21 mouse cellular contexts compared by ENCODE assay signal in genomic region chr14:21418332-21418731, GRCm38 (mm10).
DNase-seq lines count a peak whose midpoint lies in the region; ATAC-seq lines count a peak whose summit lies in the region.
"Had no signal": no experiment of that assay in that cellular context is flagged by ENCODE, and none has a peak within 500 bp of the region (broad histone marks: within the 10 kb centered on the region; RNA-seq: fewer than 3 reads in every experiment).

No protein-coding gene starts in this region.

- 70% methylated on average over 7 of the region's 7 CpGs for WGBS in embryonic facial prominence, embryonic 13.5 days
- WGBS in embryonic facial prominence, embryonic 10.5 days, result 77% methylated on average over 7 of the region's 7 CpGs
- WGBS in heart, embryonic 10.5 days, result 40% methylated on average over 7 of the region's 7 CpGs
- WGBS in heart, embryonic 14.5 days, result 27% methylated on average over 7 of the region's 7 CpGs
- WGBS in midbrain, embryonic 11.5 days, result 80% methylated on average over 7 of the region's 7 CpGs
- WGBS in midbrain, embryonic 16.5 days, result 85% methylated on average over 7 of the region's 7 CpGs

- no peak overlapping the region for H3K4me3 ChIP-seq in embryonic facial prominence, embryonic 13.5 days
- no peak overlapping the region for H3K4me3 ChIP-seq in embryonic facial prominence, embryonic 10.5 days
- no peak overlapping the region for H3K4me3 ChIP-seq in heart, embryonic 10.5 days
- no peak overlapping the region for H3K4me3 ChIP-seq in heart, embryonic 14.5 days (ENCODE audit: control insufficient read depth in 1 of 2, insufficient read depth in 1 of 2, low read depth in 1 of 2, low read length in 2 of 2)
- no peak overlapping the region for H3K4me3 ChIP-seq in midbrain, embryonic 11.5 days (ENCODE audit: low read depth, low read length)
- no peak overlapping the region for H3K4me3 ChIP-seq in midbrain, embryonic 16.5 days (ENCODE audit: low read depth, low read length)
- H3K4me3 ChIP-seq: forebrain, embryonic 13.5 days; hindbrain, embryonic 10.5 days; intestine, embryonic 15.5 days had no signal

- no peaks in the 10 kb centered on the region for H3K27me3 ChIP-seq in embryonic facial prominence, embryonic 13.5 days
- no peaks in the 10 kb centered on the region for H3K27me3 ChIP-seq in embryonic facial prominence, embryonic 10.5 days (replicated peaks; ENCODE audit: low read depth, poor library complexity, severe bottlenecking)
- no peaks in the 10 kb centered on the region for H3K27me3 ChIP-seq in heart, embryonic 10.5 days (ENCODE audit: insufficient read depth, poor library complexity, severe bottlenecking)
- H3K27me3 ChIP-seq in heart, embryonic 14.5 days (ENCODE audit: control insufficient read depth, insufficient read depth, low read length), result no peaks in the 10 kb centered on the region
- no peaks in the 10 kb centered on the region for H3K27me3 ChIP-seq in midbrain, embryonic 11.5 days (ENCODE audit: control insufficient read depth, insufficient read depth, low read length)
- no peaks in the 10 kb centered on the region for H3K27me3 ChIP-seq in midbrain, embryonic 16.5 days (ENCODE audit: control insufficient read depth, insufficient read depth, low read depth, low read length)
- H3K27me3 ChIP-seq: forebrain, embryonic 13.5 days; intestine, embryonic 15.5 days had no signal

- H3K36me3 ChIP-seq in embryonic facial prominence, embryonic 13.5 days, result no peaks in the 10 kb centered on the region
- no peaks in the 10 kb centered on the region for H3K36me3 ChIP-seq in embryonic facial prominence, embryonic 10.5 days (replicated peaks)
- no peaks in the 10 kb centered on the region; the same call in 1 of the 2 replicates for H3K36me3 ChIP-seq in heart, embryonic 10.5 days
- H3K36me3 ChIP-seq in heart, embryonic 14.5 days (ENCODE audit: control insufficient read depth, insufficient read depth, low read length), result no peaks in the 10 kb centered on the region
- H3K36me3 ChIP-seq in midbrain, embryonic 11.5 days (ENCODE audit: control insufficient read depth, insufficient read depth, low read length), result no peaks in the 10 kb centered on the region
- H3K36me3 ChIP-seq in midbrain, embryonic 16.5 days (ENCODE audit: control insufficient read depth, insufficient read depth, low read length), result no peaks in the 10 kb centered on the region
- H3K36me3 ChIP-seq: hindbrain, embryonic 10.5 days; intestine, embryonic 15.5 days had no signal

- H3K9ac ChIP-seq in embryonic facial prominence, embryonic 13.5 days, result no peak overlapping the region
- no peak overlapping the region for H3K9ac ChIP-seq in heart, embryonic 14.5 days (ENCODE audit: low read length)
- no peak overlapping the region for H3K9ac ChIP-seq in midbrain, embryonic 11.5 days (ENCODE audit: low read length)
- H3K9ac ChIP-seq in midbrain, embryonic 16.5 days (ENCODE audit: low read depth, low read length), result no peak overlapping the region
- H3K9ac ChIP-seq: forebrain, embryonic 13.5 days; hindbrain, embryonic 14.5 days; intestine, embryonic 15.5 days had no signal

- H3K4me1 ChIP-seq in embryonic facial prominence, embryonic 13.5 days, result peaks cover 7% of the 10 kb centered on the region; the same call in 1 of the 2 replicates
- H3K4me1 ChIP-seq in embryonic facial prominence, embryonic 10.5 days, result peaks cover 5% of the 10 kb centered on the region
- H3K4me1 ChIP-seq in heart, embryonic 10.5 days, result peaks cover 16% of the 10 kb centered on the region
- peaks cover 0 to 7% of the 10 kb centered on the region in 2 experiments; a peak in 3 of 4 replicates for H3K4me1 ChIP-seq in heart, embryonic 14.5 days (ENCODE audit: control insufficient read depth in 2 of 2, insufficient read depth in 2 of 2, low read length in 2 of 2)
- no peaks in the 10 kb centered on the region for H3K4me1 ChIP-seq in midbrain, embryonic 11.5 days (ENCODE audit: control insufficient read depth, insufficient read depth, low read length)
- H3K4me1 ChIP-seq in midbrain, embryonic 16.5 days (ENCODE audit: control insufficient read depth, insufficient read depth, low read length), result no peaks in the 10 kb centered on the region
- H3K4me1 ChIP-seq: hindbrain, embryonic 10.5 days; intestine, embryonic 15.5 days had no signal

- no peak overlapping the region for H3K4me2 ChIP-seq in embryonic facial prominence, embryonic 13.5 days
- no peak overlapping the region for H3K4me2 ChIP-seq in heart, embryonic 14.5 days (ENCODE audit: low read length)
- no peak overlapping the region for H3K4me2 ChIP-seq in midbrain, embryonic 11.5 days
- H3K4me2 ChIP-seq in midbrain, embryonic 16.5 days (ENCODE audit: low read length), result no peak overlapping the region
- H3K4me2 ChIP-seq: forebrain, embryonic 13.5 days; intestine, embryonic 15.5 days had no signal

- DNase-seq in embryonic facial prominence, embryonic 10.5 days (ENCODE audit: low spot score), result no peak
- DNase-seq in heart, embryonic 10.5 days (ENCODE audit: low spot score), result no peak
- no peak for DNase-seq in heart, adult 18-20 months
- no peak for DNase-seq in heart, adult 9 months (ENCODE audit: low spot score in 2 of 2)
- peak; percentile 61 for DNase-seq in midbrain, embryonic 11.5 days (ENCODE audit: low spot score, missing footprints)
- DNase-seq: adrenal gland, adult 8-10 months; adrenal gland, postnatal 36 days; B cell, adult 2 months; cerebellum, adult 2 months; cerebellum, postnatal 10 days; gastrocnemius, postnatal 10 days; kidney, adult 18-20 months had no signal

- 0 out of 2 replicates have a peak overlapping the region, but pooled peaks have one; percentile 1 for H3K27ac ChIP-seq in embryonic facial prominence, embryonic 13.5 days
- H3K27ac ChIP-seq in embryonic facial prominence, embryonic 10.5 days (replicated peaks), result no peak overlapping the region
- peak overlapping the region; percentile 71 for H3K27ac ChIP-seq in heart, embryonic 10.5 days
- peak overlapping the region; percentile 26 to 66 for H3K27ac ChIP-seq in heart, embryonic 14.5 days (replicated peaks in 1 of 2; ENCODE audit: control insufficient read depth in 1 of 2, insufficient read depth in 1 of 2, low read depth in 2 of 2, low read length in 2 of 2)
- H3K27ac ChIP-seq in midbrain, embryonic 11.5 days (ENCODE audit: low read depth, low read length), result no peak overlapping the region
- H3K27ac ChIP-seq in midbrain, embryonic 16.5 days (ENCODE audit: low read length), result no peak overlapping the region
- H3K27ac ChIP-seq: forebrain, embryonic 13.5 days; hindbrain, embryonic 10.5 days; intestine, embryonic 15.5 days had no signal

- no peaks in the 10 kb centered on the region for H3K9me3 ChIP-seq in embryonic facial prominence, embryonic 13.5 days
- no peaks in the 10 kb centered on the region for H3K9me3 ChIP-seq in embryonic facial prominence, embryonic 10.5 days
- H3K9me3 ChIP-seq in heart, embryonic 10.5 days, result no peaks in the 10 kb centered on the region
- H3K9me3 ChIP-seq in heart, embryonic 14.5 days (ENCODE audit: control insufficient read depth, low read length), result no peaks in the 10 kb centered on the region
- no peaks in the 10 kb centered on the region for H3K9me3 ChIP-seq in midbrain, embryonic 11.5 days (ENCODE audit: control insufficient read depth, low read length)
- no peaks in the 10 kb centered on the region for H3K9me3 ChIP-seq in midbrain, embryonic 16.5 days (replicated peaks; ENCODE audit: control insufficient read depth, low read length, poor library complexity, severe bottlenecking)
- H3K9me3 ChIP-seq: forebrain, embryonic 13.5 days; G1E; hindbrain, embryonic 10.5 days; intestine, embryonic 15.5 days had no signal

- no peak for ATAC-seq in embryonic facial prominence, embryonic 13.5 days (ENCODE audit: insufficient number of reproducible peaks, insufficient read depth, low FRiP score, low TSS enrichment, low read depth)
- ATAC-seq in heart, embryonic 14.5 days (ENCODE audit: insufficient number of reproducible peaks, insufficient read depth, low FRiP score, low read depth), result peak; percentile 50; the same call in 1 of the 2 replicates
- no peak for ATAC-seq in midbrain, embryonic 11.5 days (ENCODE audit: low FRiP score)
- ATAC-seq in midbrain, embryonic 16.5 days, result no peak
- ATAC-seq: CD4-positive, CD25-positive, alpha-beta regulatory T cell, adult 4 months; forebrain, embryonic 13.5 days; intestine, embryonic 15.5 days had no signal

Comparison
In these comparisons a context has a peak if more than half of its experiments do, and no peak if none do; other contexts are left out.
1. H3K27ac ChIP-seq: peak in embryonic facial prominence, embryonic 13.5 days (single experiment), heart, embryonic 10.5 days (single experiment) and heart, embryonic 14.5 days (2 of 2); none in embryonic facial prominence, embryonic 10.5 days (single experiment), midbrain, embryonic 11.5 days (single experiment) and midbrain, embryonic 16.5 days (single experiment).